Mouse (Mus musculus) brain, embryonic 14.5 days (tissue): ENCODE measurements around the gene Tbx3.

Source experiments
- CTCF ChIP-seq: fragments of 200-500 bp; IDR thresholded peaks from 2 replicates; pipeline ENCODE4 v1.5.1; 2012; ENCODE audit warnings: inconsistent platforms, mild to moderate bottlenecking, moderate library complexity, borderline replicate concordance; ENCODE audit not compliant: insufficient read depth, insufficient read length; ENCODE audit errors: extremely low read depth
- POLR2A ChIP-seq: fragments of 200-500 bp; IDR thresholded peaks from 2 replicates; pipeline ENCODE4 v1.6.1; 2012; ENCODE audit warnings: mild to moderate bottlenecking, inconsistent platforms, borderline replicate concordance; ENCODE audit not compliant: poor library complexity, insufficient read depth, insufficient read length, severe bottlenecking; ENCODE audit errors: extremely low read depth

- TF ChIP-seq POLR2A (no peak), CTCF (peak; percentile 55)
Measured at GRCm38 (mm10) chr5:119670566-119671108, at the start of gene Tbx3.
